ENCODE assay signal across 8 mouse cellular contexts in the genomic region with DNA sequence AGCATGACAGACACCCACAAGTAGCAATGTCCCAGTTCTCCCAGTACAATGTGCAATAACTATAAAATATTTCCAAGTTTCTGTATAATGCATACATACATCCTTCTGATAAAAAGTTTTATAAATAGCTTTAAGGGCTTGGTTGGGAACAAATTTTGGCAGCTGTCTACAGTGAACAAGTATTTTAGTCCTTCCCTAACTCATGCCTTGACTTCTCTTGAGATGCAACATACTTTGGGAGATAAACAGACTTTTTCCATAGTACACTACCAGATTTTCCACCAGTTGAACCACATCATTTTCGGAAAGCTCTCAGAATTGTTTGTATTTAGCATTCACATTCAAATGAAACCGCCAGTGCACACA. TPM values are rescaled to one million over a fixed set of nuclear protein-coding genes. Genes with fewer than 3 reads are reported as not detected.
DNase-seq lines count a peak whose midpoint lies in the region; ATAC-seq and TF ChIP-seq lines count a peak whose summit lies in the region.

No protein-coding gene starts in this region.

- DNase-seq in heart, embryonic 10.5 days (ENCODE audit: low spot score): no peak
- DNase-seq in heart, postnatal 25 days (ENCODE audit: low spot score): no peak
- no peak for DNase-seq in CH12.LX (ENCODE audit: extremely low read depth)
- no peak for DNase-seq in forebrain, embryonic 14.5 days (ENCODE audit: low spot score)
- no peak for DNase-seq in right cerebral cortex, adult 2 months (ENCODE audit: low spot score in 2 of 2)
- DNase-seq in embryo, embryonic 11 days: no peak
- DNase-seq in retina, embryonic 14.5 days (ENCODE audit: low spot score): no peak

- peaks cover 31% of the 10 kb centered on the region for H3K36me3 ChIP-seq in heart, embryonic 10.5 days
- no peaks in the 10 kb centered on the region for H3K36me3 ChIP-seq in CH12.LX (replicated peaks in 1 of 2; ENCODE audit: control insufficient read depth in 1 of 2, insufficient read depth in 1 of 2, low read length in 1 of 2)
- peaks cover 17% of the 10 kb centered on the region for H3K36me3 ChIP-seq in forebrain, embryonic 14.5 days (ENCODE audit: control insufficient read depth, insufficient read depth, low read length)
- H3K36me3 ChIP-seq in liver, embryonic 15.5 days (replicated peaks): 0 out of 2 replicates have a peak, but pooled peaks cover 4% of the 10 kb centered on the region

- 0% methylated on average over 2 of the region's 2 CpGs for WGBS in heart, embryonic 10.5 days
- WGBS in forebrain, embryonic 14.5 days: 0% methylated on average over 2 of the region's 2 CpGs
- WGBS in liver, embryonic 15.5 days (ENCODE audit: insufficient replicate concordance): 6% methylated on average over 2 of the region's 2 CpGs

- intact Hi-C loops in heart, postnatal 25 days (cut with DNase I): no loop called here

- no peak overlapping the region for H3K9ac ChIP-seq in CH12.LX (ENCODE audit: insufficient read depth, low read depth)
- no peak overlapping the region for H3K9ac ChIP-seq in forebrain, embryonic 14.5 days (ENCODE audit: low read length)
- H3K9ac ChIP-seq in liver, embryonic 15.5 days: no peak overlapping the region

- H3K4me3 ChIP-seq in heart, embryonic 10.5 days: peak overlapping the region; percentile 83
- peak overlapping the region in 2 of 3 experiments; percentile 48 to 76 for H3K4me3 ChIP-seq in CH12.LX (replicated peaks in 1 of 3; ENCODE audit: low read depth in 2 of 3, low read length in 2 of 3, poor library complexity in 1 of 3)
- H3K4me3 ChIP-seq in forebrain, embryonic 14.5 days (ENCODE audit: low read depth, low read length): peak overlapping the region; percentile 85
- peak overlapping the region; percentile 77 for H3K4me3 ChIP-seq in liver, embryonic 15.5 days (replicated peaks)

- peak overlapping the region; percentile 66 for H3K4me2 ChIP-seq in CH12.LX (ENCODE audit: insufficient read depth, low read depth, poor library complexity, severe bottlenecking)
- H3K4me2 ChIP-seq in forebrain, embryonic 14.5 days (ENCODE audit: low read length): peak overlapping the region; percentile 41
- peak overlapping the region; percentile 74 for H3K4me2 ChIP-seq in liver, embryonic 15.5 days

- in situ Hi-C loops in CH12.LX (cut with MboI; ENCODE audit: low pct_ligation_motif_present, low pct_unique_long_range_greater_than_20kb, low sequenced_read_pairs): no loop called here

- H3K27ac ChIP-seq in heart, embryonic 10.5 days: peak overlapping the region; percentile 96; the same call in 1 of the 2 replicates
- H3K27ac ChIP-seq in CH12.LX (ENCODE audit: insufficient read depth, low read depth): no peak overlapping the region
- H3K27ac ChIP-seq in forebrain, embryonic 14.5 days (ENCODE audit: low read depth, low read length): no peak overlapping the region
- 0 out of 2 replicates have a peak overlapping the region, but pooled peaks have one; percentile 89 for H3K27ac ChIP-seq in liver, embryonic 15.5 days (replicated peaks)

- TF ChIP-seq EP300 in CH12.LX (IDR thresholded peaks at IDR 0.05; ENCODE audit: low read length): no peak

- no peaks in the 10 kb centered on the region for H3K27me3 ChIP-seq in heart, embryonic 10.5 days (ENCODE audit: insufficient read depth, poor library complexity, severe bottlenecking)
- no peaks in the 10 kb centered on the region for H3K27me3 ChIP-seq in CH12.LX (replicated peaks)
- H3K27me3 ChIP-seq in forebrain, embryonic 14.5 days (replicated peaks; ENCODE audit: control insufficient read depth, insufficient read depth, low read length): no peaks in the 10 kb centered on the region
- no peaks in the 10 kb centered on the region for H3K27me3 ChIP-seq in liver, embryonic 15.5 days

- peaks cover 20% of the 10 kb centered on the region; the same call in 1 of the 2 replicates for H3K79me2 ChIP-seq in CH12.LX (replicated peaks; ENCODE audit: control insufficient read depth, extremely low read depth, insufficient read depth, poor library complexity, severe bottlenecking)

- no peak for TF ChIP-seq CTCF in CH12.LX (conservative IDR thresholded peaks at IDR 0.05 in 1 of 2, IDR thresholded peaks at IDR 0.05 in 1 of 2; ENCODE audit: low read depth in 2 of 2, low read length in 2 of 2)

- TF ChIP-seq POLR2A in CH12.LX (IDR thresholded peaks at IDR 0.05; ENCODE audit: low read depth, low read length): no peak

- no peaks in the 10 kb centered on the region for H3K9me3 ChIP-seq in heart, embryonic 10.5 days
- peaks cover 3% of the 10 kb centered on the region for H3K9me3 ChIP-seq in CH12.LX (replicated peaks; ENCODE audit: low read length)
- H3K9me3 ChIP-seq in forebrain, embryonic 14.5 days (replicated peaks; ENCODE audit: control insufficient read depth, low read length): no peaks in the 10 kb centered on the region; the same call in 1 of the 2 replicates
- H3K9me3 ChIP-seq in liver, embryonic 15.5 days (replicated peaks): no peaks in the 10 kb centered on the region

- no peak for TF ChIP-seq RAD21 in CH12.LX (IDR thresholded peaks at IDR 0.05; ENCODE audit: low read depth, low read length)

- ATAC-seq in forebrain, embryonic 14.5 days: no peak
- no peak for ATAC-seq in liver, embryonic 15.5 days (ENCODE audit: insufficient read depth)

- H3K4me1 ChIP-seq in heart, embryonic 10.5 days: peaks cover 9% of the 10 kb centered on the region; the same call in 1 of the 2 replicates
- H3K4me1 ChIP-seq in CH12.LX (ENCODE audit: control insufficient read depth in 1 of 2, insufficient read depth in 2 of 2): peaks cover 0 to 10% of the 10 kb centered on the region in 2 experiments; a peak in 2 of 4 replicates
- peaks cover 12% of the 10 kb centered on the region; the same call in 1 of the 2 replicates for H3K4me1 ChIP-seq in forebrain, embryonic 14.5 days (ENCODE audit: control insufficient read depth, insufficient read depth, low read length)
- peaks cover 7% of the 10 kb centered on the region for H3K4me1 ChIP-seq in liver, embryonic 15.5 days (replicated peaks)

- dilution Hi-C loops in CH12.LX (cut with MboI; ENCODE audit: extremely low pct_ligation_motif_present, extremely low pct_unique_long_range_greater_than_20kb, low sequenced_read_pairs): no loop called here

TF ChIP-seq in CH12.LX, 34 proteins besides CTCF, POLR2A, EP300 and RAD21:
- no peak for TF ChIP-seq POLR2AphosphoS2 (IDR thresholded peaks at IDR 0.05; ENCODE audit: low read depth, low read length)
- no peak for TF ChIP-seq IRF4 (IDR thresholded peaks at IDR 0.05; ENCODE audit: low read depth, low read length)
- TF ChIP-seq JUN (IDR thresholded peaks at IDR 0.05; ENCODE audit: insufficient read depth, low read depth, low read length): no peak
- TF ChIP-seq ZKSCAN1 (IDR thresholded peaks at IDR 0.05; ENCODE audit: borderline replicate concordance, low read depth, low read length): no peak
- no peak for TF ChIP-seq SIN3A (IDR thresholded peaks at IDR 0.05; ENCODE audit: low read length)
- no peak for TF ChIP-seq ZNF384 (IDR thresholded peaks at IDR 0.05; ENCODE audit: low read depth, low read length)
- no peak for TF ChIP-seq BHLHE40 (IDR thresholded peaks at IDR 0.05; ENCODE audit: low read depth, low read length)

RNA-seq across cellular contexts. Expression of a gene that starts 0.3 kb away (rescaled TPM):
- 7.1 and 11.5 TPM in 2 replicates for polyA plus RNA-seq in heart, embryonic 10.5 days (2016; fragmentation: Nextera tagmentation; extraction: Ambion mirVana)
- 1 to 10 TPM; 4.0 to 5.3 TPM for total RNA-seq in heart, postnatal 25 days (2021)
- 1.8 and 2.1 TPM in 2 replicates for total RNA-seq in CH12.LX (2012; rRNA removed)
- total RNA-seq in CH12.LX (2014; rRNA removed): 2.5 and 3.0 TPM in 2 replicates
- polyA plus RNA-seq in CH12.LX (2012; ENCODE audit: insufficient read length, low read depth): 3.9 and 4.0 TPM in 2 replicates
- 9.6 and 10.6 TPM in 2 replicates for polyA plus RNA-seq in forebrain, embryonic 14.5 days (2014; fragmentation: Nextera tagmentation; extraction: Ambion mirVana)
- 2.0 and 2.5 TPM in 2 replicates for polyA plus RNA-seq in liver, embryonic 15.5 days (2015; fragmentation: Nextera tagmentation; extraction: Ambion mirVana)

RNA-seq across cellular contexts. Expression of a gene that starts 48.6 kb away (rescaled TPM):
- 6.7 and 10.6 TPM in 2 replicates for polyA plus RNA-seq in heart, embryonic 10.5 days (2016; fragmentation: Nextera tagmentation; extraction: Ambion mirVana)
- total RNA-seq in heart, postnatal 25 days (2021): 10 to 100 TPM; 21.6 to 25.5 TPM
- not detected in 2 replicates for total RNA-seq in CH12.LX (2012; rRNA removed)
- not detected in 2 replicates for total RNA-seq in CH12.LX (2014; rRNA removed)
- not detected in 2 replicates for polyA plus RNA-seq in CH12.LX (2012; ENCODE audit: insufficient read length, low read depth)
- polyA plus RNA-seq in forebrain, embryonic 14.5 days (2014; fragmentation: Nextera tagmentation; extraction: Ambion mirVana): 6.3 and 7.3 TPM in 2 replicates
- 0.92 and 1.2 TPM in 2 replicates for polyA plus RNA-seq in liver, embryonic 15.5 days (2015; fragmentation: Nextera tagmentation; extraction: Ambion mirVana)

Comparison
In these comparisons a context has a peak if more than half of its experiments do, and no peak if none do; other contexts are left out.
1. H3K27ac ChIP-seq: peak in heart, embryonic 10.5 days (single experiment) and liver, embryonic 15.5 days (single experiment); none in CH12.LX (single experiment) and forebrain, embryonic 14.5 days (single experiment).
2. Peak in every context shown above with its lines, with median percentiles within 50 percentile points of each other: H3K4me3 ChIP-seq and H3K4me2 ChIP-seq.